Mouse (Mus musculus) liver, embryonic 15.5 days (tissue): Measurements from ENCODE around the gene Cnfn. TPM values are rescaled to one million over a fixed set of nuclear protein-coding genes. Genes with fewer than 3 reads are reported as not detected.
"Not testable (repeated sequence)": the region's sequence is repeated elsewhere in the genome, so short reads cannot be mapped to it uniquely, and the experiment has no call there.

ENCODE experiments used
- ATAC-seq: fragments of 200-750 bp; cut with Nextera tagmentation; 2 replicates; pipeline ENCODE4 v1.8.0; 2017; ENCODE audit warnings: moderate number of reproducible peaks, mild to moderate bottlenecking, moderate library complexity; ENCODE audit not compliant: insufficient read depth
- H3K27ac ChIP-seq: fragments of 300-500 bp; sonication (generic); replicated peaks from 2 replicates; pipeline ENCODE4 v1.5.1; 2015; ENCODE audit warnings: mild to moderate bottlenecking, inconsistent platforms
- H3K27me3 ChIP-seq: fragments of 300-500 bp; sonication (generic); 2 replicates; pipeline ENCODE4 v1.6.1; 2015; ENCODE audit warnings: mild to moderate bottlenecking, inconsistent platforms
- H3K36me3 ChIP-seq: fragments of 300-500 bp; sonication (generic); replicated peaks from 2 replicates; pipeline ENCODE4 v1.6.1; 2015; ENCODE audit warnings: moderate library complexity, mild to moderate bottlenecking, inconsistent platforms
- H3K4me1 ChIP-seq: fragments of 300-500 bp; sonication (generic); replicated peaks from 2 replicates; pipeline ENCODE4 v1.6.1; 2015; ENCODE audit warnings: inconsistent platforms
- H3K4me2 ChIP-seq: fragments of 300-500 bp; sonication (generic); 2 replicates; pipeline ENCODE4 v1.6.1; 2015; ENCODE audit warnings: moderate library complexity, mild to moderate bottlenecking, inconsistent platforms
- H3K4me3 ChIP-seq: fragments of 300-500 bp; sonication (generic); replicated peaks from 2 replicates; pipeline ENCODE4 v1.5.1; 2015; ENCODE audit warnings: mild to moderate bottlenecking, inconsistent platforms
- H3K9ac ChIP-seq: fragments of 300-500 bp; sonication (generic); 2 replicates; pipeline ENCODE4 v1.6.1; 2015; ENCODE audit warnings: moderate library complexity, mild to moderate bottlenecking, inconsistent platforms
- H3K9me3 ChIP-seq: fragments of 300-500 bp; sonication (generic); replicated peaks from 2 replicates; pipeline ENCODE4 v1.6.1; 2016; ENCODE audit warnings: inconsistent platforms
- WGBS: fragments of 180-500 bp; shearing (Covaris S2); methylation state at CpG from one replicate; pipeline ENCODE4 v1.1.7; 2015; ENCODE audit warnings: mixed read lengths; ENCODE audit not compliant: insufficient replicate concordance; 5-methylcytosine and 5-hydroxymethylcytosine counted together
- polyA plus RNA-seq: library from polyadenylated mRNA; unstranded; fragments of >200 nt; fragmentation: Nextera tagmentation; extraction: Ambion mirVana; gene quantifications from 2 replicates; pipeline ENCODE4 v1.2.1, GENCODE M21; 2015

The Cnfn gene
- polyA plus RNA-seq = 0.24 TPM in 1 of 2 replicates, not detected in the other

DNA sequence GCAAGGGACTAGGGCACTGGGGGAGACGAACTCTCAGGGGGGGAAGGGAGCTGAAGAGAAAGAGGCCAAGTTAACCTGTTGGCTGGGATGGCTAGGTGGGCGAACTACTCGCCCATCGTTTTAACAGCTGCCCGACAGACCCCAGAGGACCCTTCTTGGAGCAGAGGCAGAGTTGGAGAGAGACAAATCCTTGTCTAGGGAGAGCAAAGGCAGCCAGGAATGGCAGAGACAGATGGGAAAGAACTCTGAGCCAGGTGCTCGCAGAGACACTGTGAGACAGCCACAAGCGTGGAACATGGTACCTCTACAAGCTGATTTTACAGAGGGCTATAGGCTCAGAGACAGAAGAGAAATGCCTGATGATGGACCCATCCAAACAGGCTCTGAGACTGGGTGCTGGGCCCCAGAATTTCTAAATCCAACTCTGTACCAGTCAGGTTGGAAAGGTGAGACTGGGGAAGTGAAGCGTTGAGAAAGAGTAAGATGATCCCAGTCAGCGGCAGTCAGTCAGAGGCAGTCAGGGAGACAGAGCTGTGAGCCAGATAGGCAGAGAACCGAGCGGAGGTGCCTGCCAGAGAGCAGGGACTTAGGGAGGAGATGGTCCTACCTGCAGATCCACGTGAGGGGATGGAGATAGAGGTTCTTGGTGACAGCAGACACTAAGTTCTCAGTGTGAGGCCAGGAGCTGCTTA is at the start of gene Cnfn:
TSS of gene Cnfn (minus strand) at position 667 of the 692 bp plus-strand sequence.
- ATAC-seq = no peak
- Histone ChIP-seq H3K27ac (no peak within 1 kb of the TSS), H3K9ac (no peak within 1 kb of the TSS), H3K9me3 (no peaks in the 10 kb centered on the region), H3K4me3 (no peak within 1 kb of the TSS), H3K27me3 (peaks cover 57% of the 10 kb centered on the region), H3K4me1 (no peaks in the 10 kb centered on the region), H3K4me2 (no peak within 1 kb of the TSS), H3K36me3 (no peaks in the 10 kb centered on the region)
- 43% methylated on average over 12 of the region's 12 CpGs for WGBS

DNA sequence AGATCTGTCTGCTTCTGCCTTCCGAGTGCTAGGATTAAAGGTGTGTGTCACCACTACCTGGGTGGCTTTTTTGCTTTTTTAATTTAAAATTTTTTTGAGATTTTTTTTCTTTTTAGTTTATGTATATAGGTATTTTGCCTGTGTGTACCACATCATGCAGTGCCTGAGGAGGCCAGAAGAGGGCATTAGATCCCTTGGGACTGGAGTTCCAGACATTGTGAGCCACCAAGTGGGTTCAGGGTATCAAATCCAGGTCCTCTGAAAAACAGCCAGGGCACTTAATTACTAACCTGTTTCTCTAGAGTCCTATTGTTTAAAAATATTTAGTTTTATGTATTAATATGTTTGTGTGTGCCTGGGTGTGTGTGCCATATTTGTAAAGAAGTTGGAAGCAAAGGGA is 48.1 kb upstream of the Cnfn start:
- Histone ChIP-seq H3K9me3 (no peaks in the 10 kb centered on the region), H3K4me2 (no peak overlapping the region), H3K27me3 (0 out of 2 replicates have a peak, but pooled peaks cover under 1% of the 10 kb centered on the region), H3K9ac (no peak overlapping the region), H3K27ac (no peak overlapping the region), H3K36me3 (no peaks in the 10 kb centered on the region), H3K4me1 (0 out of 2 replicates have a peak, but pooled peaks cover 7% of the 10 kb centered on the region), H3K4me3 (no peak overlapping the region)
- 46% methylated on average over 1 of the region's 1 CpGs for WGBS
- ATAC-seq = no peak

DNA sequence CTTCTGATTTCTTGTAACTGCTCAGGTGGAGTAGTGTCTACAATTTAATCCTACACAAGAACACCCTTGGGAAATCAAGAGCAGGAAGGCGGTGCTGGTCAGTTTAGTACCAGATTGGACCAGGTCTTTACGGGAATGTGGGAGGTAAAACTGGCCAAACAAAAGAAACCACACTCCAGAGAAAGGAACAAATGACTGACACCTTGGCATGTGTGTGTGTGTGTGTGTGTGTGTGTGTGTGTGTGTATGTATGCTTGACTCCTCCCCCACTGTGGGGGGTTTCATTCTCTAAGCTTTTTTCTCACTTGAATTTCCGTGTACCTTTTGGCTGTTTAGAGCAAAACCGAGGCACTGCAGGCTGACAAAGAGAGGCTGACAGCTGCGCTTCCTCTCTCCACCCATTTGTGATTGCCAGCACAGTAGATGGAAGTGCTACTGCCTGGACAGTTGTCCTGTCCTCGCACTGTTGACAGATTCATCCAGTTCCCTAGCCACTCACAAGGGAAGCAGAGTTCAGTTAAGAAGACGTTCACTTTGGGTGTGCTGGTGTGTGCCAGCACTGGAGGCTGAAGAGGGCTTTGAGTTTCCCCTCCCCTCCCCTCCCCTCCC is 43.4 kb upstream of the Cnfn start, which contains the start of gene Cxcl17:
TSS of gene Cxcl17 (minus strand) at position 54 of the 609 bp plus-strand sequence.
- no peak within 1 kb of the TSS for H3K4me2 ChIP-seq
- no peak within 1 kb of the TSS for H3K27ac ChIP-seq
- no peak within 1 kb of the TSS for H3K9ac ChIP-seq
- 42% methylated on average over 7 of the region's 7 CpGs for WGBS
- H3K36me3 ChIP-seq = no peaks in the 10 kb centered on the region
- no peak for ATAC-seq
- H3K4me1 ChIP-seq = 0 out of 2 replicates have a peak, but pooled peaks cover 4% of the 10 kb centered on the region
- H3K27me3 ChIP-seq = no peaks in the 10 kb centered on the region
- no peaks in the 10 kb centered on the region for H3K9me3 ChIP-seq
- no peak within 1 kb of the TSS for H3K4me3 ChIP-seq

DNA sequence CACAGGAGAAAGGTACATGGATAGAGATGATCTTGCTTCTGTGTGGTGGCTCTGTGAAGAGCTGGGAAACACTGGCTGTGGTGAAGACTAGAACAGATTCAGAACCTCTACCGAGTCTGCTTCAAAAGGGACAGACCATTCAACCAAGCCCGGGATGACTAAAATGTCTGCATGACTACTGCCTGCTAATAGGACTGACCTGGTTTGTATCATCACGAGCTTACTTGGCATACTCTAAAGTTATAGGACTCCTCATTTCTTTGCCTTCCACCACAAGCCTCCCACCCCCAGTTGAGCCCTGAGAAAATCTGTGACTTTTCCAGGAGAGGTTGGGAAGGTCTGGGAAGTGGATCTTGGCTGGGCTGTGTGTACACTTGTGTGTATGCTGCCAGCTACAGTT is 42.3 kb upstream of the Cnfn start:
- Histone ChIP-seq H3K36me3 (no peaks in the 10 kb centered on the region), H3K4me3 (no peak overlapping the region), H3K27ac (no peak overlapping the region), H3K27me3 (no peaks in the 10 kb centered on the region), H3K9me3 (no peaks in the 10 kb centered on the region), H3K4me1 (0 out of 2 replicates have a peak, but pooled peaks cover 4% of the 10 kb centered on the region), H3K4me2 (no peak overlapping the region), H3K9ac (no peak overlapping the region)
- no peak for ATAC-seq
- WGBS = 54% methylated on average over 3 of the region's 3 CpGs

DNA sequence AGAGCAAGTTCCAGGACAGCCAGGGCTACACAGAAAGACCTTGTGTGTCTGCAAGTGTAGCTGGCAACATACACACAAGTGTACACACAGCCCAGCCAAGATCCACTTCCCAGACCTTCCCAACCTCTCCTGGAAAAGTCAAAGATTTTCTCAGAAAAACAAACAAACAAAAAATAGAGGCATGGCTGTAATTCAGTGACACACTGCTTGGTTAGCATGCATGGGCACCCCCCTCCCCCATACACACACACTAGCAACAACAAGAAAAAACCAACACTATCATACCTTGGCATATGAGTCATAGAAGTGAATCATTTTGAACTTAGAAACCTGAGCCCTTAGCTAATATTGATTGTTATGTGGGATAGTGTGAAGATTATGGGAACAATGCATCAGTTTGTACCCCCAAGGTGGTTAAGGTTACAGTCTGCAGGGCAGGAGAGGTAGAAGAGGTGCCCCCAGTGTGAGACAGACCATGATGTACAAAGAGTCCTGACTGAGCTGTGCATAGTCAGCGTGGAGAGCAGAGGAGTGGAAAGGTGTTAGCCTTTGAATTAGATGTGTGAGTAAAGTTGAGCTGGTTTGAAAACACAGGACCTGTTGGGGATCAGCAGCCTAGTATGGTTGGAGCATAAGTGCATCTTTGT is 41.6 kb upstream of the Cnfn start:
- no peak overlapping the region for H3K9ac ChIP-seq
- H3K9me3 ChIP-seq = no peaks in the 10 kb centered on the region
- no peaks in the 10 kb centered on the region for H3K27me3 ChIP-seq
- no peaks in the 10 kb centered on the region for H3K36me3 ChIP-seq
- 54% methylated on average over 1 of the region's 1 CpGs for WGBS
- no peak overlapping the region for H3K4me3 ChIP-seq
- 0 out of 2 replicates have a peak, but pooled peaks cover 4% of the 10 kb centered on the region for H3K4me1 ChIP-seq
- no peak overlapping the region for H3K27ac ChIP-seq
- H3K4me2 ChIP-seq = no peak overlapping the region
- no peak for ATAC-seq

DNA sequence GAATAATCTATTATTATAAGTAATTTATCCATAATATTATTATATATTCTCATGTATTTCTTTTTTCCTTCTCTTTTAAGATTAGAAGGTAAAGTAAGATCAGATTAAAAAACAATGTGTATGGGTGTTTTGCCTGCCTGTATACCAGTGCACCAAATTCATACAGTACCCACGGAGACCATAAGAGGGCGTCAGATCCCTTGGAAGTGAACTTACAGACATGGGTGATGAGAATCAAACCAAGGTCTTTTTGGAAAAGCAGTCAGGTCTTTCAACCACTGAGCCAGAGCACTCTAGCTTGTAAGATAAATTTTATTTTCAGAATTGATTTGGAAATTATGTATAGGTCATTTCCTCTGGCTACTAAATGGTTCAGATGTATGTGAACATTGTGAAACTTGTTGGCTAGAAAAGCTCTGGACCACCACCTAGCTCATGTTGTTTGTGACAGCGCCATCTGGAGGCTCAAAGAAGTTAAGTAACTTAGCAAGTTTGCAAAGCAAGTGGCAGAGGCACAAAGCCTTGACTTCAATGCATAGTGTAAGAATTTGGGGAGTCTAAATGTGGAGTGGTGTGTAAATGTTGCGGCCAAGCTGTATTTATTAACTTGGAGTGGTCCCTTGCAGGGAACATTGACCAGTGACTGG is 39.7 kb upstream of the Cnfn start:
- H3K9me3 ChIP-seq = no peaks in the 10 kb centered on the region
- no peak overlapping the region for H3K4me2 ChIP-seq
- H3K4me3 ChIP-seq = no peak overlapping the region
- H3K9ac ChIP-seq = no peak overlapping the region
- no peak overlapping the region for H3K27ac ChIP-seq
- H3K27me3 ChIP-seq = no peaks in the 10 kb centered on the region
- no peaks in the 10 kb centered on the region for H3K4me1 ChIP-seq
- WGBS = 41% methylated on average over 4 of the region's 4 CpGs
- no peaks in the 10 kb centered on the region for H3K36me3 ChIP-seq
- ATAC-seq = no peak

DNA sequence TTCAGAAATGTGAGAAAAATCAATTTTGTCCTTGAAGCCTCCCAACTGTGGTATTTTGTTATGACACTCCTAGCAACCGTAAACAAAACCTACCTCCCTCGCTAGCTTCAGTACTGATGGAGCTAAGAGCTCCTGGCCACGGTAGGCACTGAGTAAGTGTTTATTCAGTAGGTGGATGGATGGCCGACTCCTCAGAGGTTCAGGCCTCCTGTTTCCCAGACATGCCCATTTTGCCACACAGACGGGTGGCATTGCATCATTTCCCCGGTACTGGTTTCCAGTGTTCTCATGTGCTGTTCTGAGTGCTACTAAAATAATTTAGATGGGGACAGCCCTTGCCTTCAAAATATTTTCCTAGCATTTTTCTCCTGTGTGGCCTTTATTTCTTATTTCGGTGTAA is 36.9 kb upstream of the Cnfn start:
- H3K27me3 ChIP-seq = no peaks in the 10 kb centered on the region
- WGBS = 70% methylated on average over 7 of the region's 7 CpGs
- H3K4me2 ChIP-seq = no peak overlapping the region
- no peak for ATAC-seq
- H3K9me3 ChIP-seq = no peaks in the 10 kb centered on the region
- H3K4me1 ChIP-seq = peaks cover 18% of the 10 kb centered on the region
- no peak overlapping the region for H3K4me3 ChIP-seq
- no peak overlapping the region for H3K27ac ChIP-seq
- H3K36me3 ChIP-seq = no peaks in the 10 kb centered on the region
- H3K9ac ChIP-seq = no peak overlapping the region

DNA sequence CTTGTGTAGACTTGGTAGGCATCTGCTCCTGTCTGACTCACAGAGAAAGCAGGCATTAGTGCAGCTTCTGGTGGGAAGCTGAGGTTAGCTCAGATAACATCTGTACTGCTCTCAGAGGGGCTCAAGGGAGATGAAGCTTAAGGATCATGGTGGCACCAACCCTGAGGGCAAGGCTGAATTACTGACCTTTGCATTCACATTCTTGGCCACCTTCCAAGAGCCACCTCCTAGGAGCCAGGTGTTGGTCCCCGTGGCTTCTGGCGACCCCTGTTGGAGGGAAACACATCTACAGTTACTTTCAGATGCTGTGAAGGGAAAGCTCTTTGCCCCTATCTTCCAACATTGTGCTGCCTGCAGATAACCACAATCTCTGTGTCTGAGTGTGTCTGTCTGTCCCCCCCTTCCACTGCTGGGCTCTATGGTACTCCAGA is 33.2 kb upstream of the Cnfn start:
- H3K9ac ChIP-seq = no peak overlapping the region
- peaks cover 18% of the 10 kb centered on the region for H3K4me1 ChIP-seq
- H3K4me2 ChIP-seq = no peak overlapping the region
- no peak overlapping the region for H3K4me3 ChIP-seq
- H3K27me3 ChIP-seq = no peaks in the 10 kb centered on the region
- H3K9me3 ChIP-seq = no peaks in the 10 kb centered on the region
- 0% methylated on average over 2 of the region's 2 CpGs for WGBS
- H3K27ac ChIP-seq = no peak overlapping the region
- peak; percentile 65 for ATAC-seq
- H3K36me3 ChIP-seq = no peaks in the 10 kb centered on the region

DNA sequence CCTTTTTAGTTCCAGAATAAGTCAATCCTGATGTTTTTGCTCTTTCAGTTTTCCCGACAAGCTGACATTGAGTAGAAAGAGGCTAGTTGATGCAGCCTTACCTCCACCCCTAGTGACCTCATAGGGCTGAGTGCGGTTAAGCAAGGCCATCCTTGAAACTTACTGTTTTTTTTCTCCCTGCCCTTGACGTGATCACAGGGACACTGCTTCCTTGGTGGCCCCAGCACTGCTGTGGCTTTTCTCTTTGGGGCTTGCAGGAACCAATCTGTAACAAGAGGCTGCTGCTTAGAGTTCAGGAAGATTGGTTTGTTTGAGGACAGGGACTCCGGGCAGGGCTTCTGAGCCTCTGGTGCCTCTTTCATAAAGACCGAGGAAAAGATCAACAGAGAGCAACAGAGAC is 32.5 kb upstream of the Cnfn start:
- no peak for ATAC-seq
- Histone ChIP-seq H3K27ac (no peak overlapping the region), H3K4me2 (no peak overlapping the region), H3K9ac (no peak overlapping the region), H3K36me3 (no peaks in the 10 kb centered on the region), H3K4me1 (peaks cover 18% of the 10 kb centered on the region), H3K27me3 (no peaks in the 10 kb centered on the region), H3K9me3 (no peaks in the 10 kb centered on the region), H3K4me3 (no peak overlapping the region)
- WGBS = 59% methylated on average over 5 of the region's 5 CpGs

DNA sequence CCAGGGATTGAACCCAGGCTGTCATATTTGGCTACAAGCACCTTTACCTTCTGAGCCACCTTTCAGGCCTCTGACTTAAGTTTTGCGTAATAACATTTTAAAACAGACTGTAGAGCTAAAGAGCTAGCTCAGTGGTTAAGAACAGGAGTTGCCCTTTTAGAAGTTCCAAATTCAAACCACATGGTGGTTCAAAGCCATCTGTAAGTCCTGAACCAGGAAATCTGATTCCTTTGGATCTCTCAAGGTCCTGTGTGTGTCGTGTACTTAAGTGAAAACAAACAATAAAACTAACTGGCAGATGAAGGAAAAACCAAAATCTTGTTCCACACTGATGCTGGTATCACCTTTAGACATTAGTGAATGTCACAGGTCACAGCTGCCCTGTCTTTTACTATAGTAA is 32.0 kb upstream of the Cnfn start:
- Histone ChIP-seq H3K9ac (no peak overlapping the region), H3K36me3 (no peaks in the 10 kb centered on the region), H3K4me3 (no peak overlapping the region), H3K4me1 (peaks cover 20% of the 10 kb centered on the region), H3K27me3 (no peaks in the 10 kb centered on the region), H3K27ac (no peak overlapping the region), H3K9me3 (no peaks in the 10 kb centered on the region), H3K4me2 (no peak overlapping the region)
- WGBS = 62% methylated on average over 2 of the region's 2 CpGs
- no peak for ATAC-seq

DNA sequence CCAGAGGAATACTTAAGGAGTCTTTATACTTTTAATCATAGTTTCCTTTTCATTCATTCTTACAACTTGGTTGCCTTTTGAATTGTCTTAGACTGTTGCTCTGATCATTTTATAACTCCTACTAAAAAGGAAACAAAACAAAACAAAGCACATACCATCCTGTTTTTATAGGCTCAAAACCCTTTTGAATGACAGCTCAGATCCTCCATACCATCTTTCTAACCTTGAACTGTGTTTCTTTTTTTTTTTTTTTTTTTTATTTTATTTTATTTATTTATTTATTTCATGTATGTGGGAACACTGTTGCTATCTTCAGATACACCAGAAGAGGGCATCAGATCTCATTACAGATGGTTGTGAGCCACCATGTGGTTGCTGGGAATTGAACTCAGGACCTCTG is 29.5 kb upstream of the Cnfn start:
- not testable (repeated sequence) for H3K4me3 ChIP-seq, H3K27ac ChIP-seq

More for the DNA sequence above, 29.5 kb upstream of the Cnfn start:
- not testable (repeated sequence) for ATAC-seq, H3K9ac ChIP-seq, H3K9me3 ChIP-seq, H3K27me3 ChIP-seq, H3K36me3 ChIP-seq, H3K4me2 ChIP-seq
- peaks cover 45% of the 10 kb centered on the region for H3K4me1 ChIP-seq
